Mouse (Mus musculus) megakaryocyte progenitor cell, adult 5-6 weeks (primary cell): ENCODE measurements around the gene Hbb-y. TPM values are rescaled to one million over a fixed set of nuclear protein-coding genes. Genes with fewer than 3 reads are reported as not detected.
"Not testable (repeated sequence)": the region's sequence is repeated elsewhere in the genome, so short reads cannot be mapped to it uniquely, and the experiment has no call there.

ENCODE experiments used
- ATAC-seq: replicated peaks from 2 replicates; pipeline ENCODE4 v1.8.0; 2016; ENCODE audit warnings: mild to moderate bottlenecking, moderate TSS enrichment, inconsistent platforms; ENCODE audit not compliant: poor library complexity
- total RNA-seq, 2 experiments: library from RNA; stranded (forward) in 1 of 2; stranded (reverse) in 1 of 2; fragments of 157-497, 149-512 nt in 1 of 2; fragments of 200-1000 nt in 1 of 2; gene quantifications; 2 replicates each; pipeline versions ENCODE4 v1.2.3 to v1.2.4; 2015 to 2017

The Hbb-y gene
- total RNA-seq (2015), result not detected in 2 replicates
- not detected in 2 replicates for total RNA-seq (2017)

DNA sequence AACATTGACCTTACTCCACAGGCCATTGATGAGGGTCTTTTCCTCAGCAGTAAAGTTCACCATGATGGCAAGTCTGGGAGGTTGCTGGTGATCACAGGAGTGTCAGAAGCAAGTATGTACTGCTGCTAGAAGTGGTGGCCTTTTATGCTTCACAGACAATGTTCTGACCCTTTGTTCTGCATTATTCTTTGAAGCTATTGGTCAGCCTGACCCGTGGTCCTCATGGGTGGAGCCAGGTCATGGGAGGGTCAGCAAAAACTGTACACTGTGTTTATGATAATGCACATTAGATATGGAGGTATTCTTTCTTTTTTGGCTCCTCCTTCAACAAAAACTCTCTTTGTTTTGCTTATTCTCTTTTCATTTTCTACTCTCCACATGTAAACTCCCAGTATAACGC lies at the start of gene Hbb-y:
Gene Hbb-y, minus strand, starts transcription at position 127 of the 400 bp plus-strand sequence.
- no peak for ATAC-seq

DNA sequence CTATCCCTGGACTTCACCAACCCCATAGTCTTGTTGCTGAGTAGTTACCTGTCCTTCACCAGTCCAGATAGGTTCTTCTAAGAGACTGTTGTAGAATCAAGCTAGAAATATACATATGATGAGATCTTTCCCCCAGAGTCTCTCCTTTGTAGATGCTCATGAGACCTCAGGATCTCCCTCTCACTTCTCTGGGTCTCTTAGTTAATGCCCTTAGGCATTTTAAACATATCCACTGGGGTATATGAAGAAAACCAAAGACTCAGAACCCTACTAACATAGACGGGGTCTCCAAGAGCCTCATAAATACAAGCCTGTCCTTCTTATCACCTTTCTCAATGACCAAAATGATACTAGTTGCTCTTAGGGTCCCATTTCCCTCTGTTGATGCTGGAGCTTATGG lies 41.4 kb upstream of the Hbb-y start, which contains the start of gene Olfr64:
Gene Olfr64, minus strand, starts transcription at position 101 of the 400 bp plus-strand sequence.
- ATAC-seq, result no peak

DNA sequence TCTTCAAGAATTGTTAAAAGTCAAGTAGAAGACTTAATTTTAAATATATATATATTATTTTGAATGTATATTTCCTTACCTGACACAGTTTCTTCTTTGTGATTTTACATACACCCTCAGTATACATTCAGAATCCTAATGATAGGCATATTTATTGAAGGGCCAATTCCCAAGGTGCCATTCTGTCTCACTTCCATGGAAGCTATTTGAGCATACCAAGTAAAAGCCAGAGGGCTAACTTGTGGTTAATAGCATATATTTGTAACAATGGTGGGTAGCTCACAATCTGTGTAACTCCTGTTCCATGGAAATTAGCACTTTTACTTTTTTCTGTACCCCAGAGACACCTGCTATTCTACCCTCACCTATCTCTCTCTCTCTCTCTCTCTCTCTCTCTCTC lies 33.1 kb upstream of the Hbb-y start, which contains the start of gene Olfr66:
Gene Olfr66, minus strand, starts transcription at position 101 of the 400 bp plus-strand sequence.
- ATAC-seq, result no peak

DNA sequence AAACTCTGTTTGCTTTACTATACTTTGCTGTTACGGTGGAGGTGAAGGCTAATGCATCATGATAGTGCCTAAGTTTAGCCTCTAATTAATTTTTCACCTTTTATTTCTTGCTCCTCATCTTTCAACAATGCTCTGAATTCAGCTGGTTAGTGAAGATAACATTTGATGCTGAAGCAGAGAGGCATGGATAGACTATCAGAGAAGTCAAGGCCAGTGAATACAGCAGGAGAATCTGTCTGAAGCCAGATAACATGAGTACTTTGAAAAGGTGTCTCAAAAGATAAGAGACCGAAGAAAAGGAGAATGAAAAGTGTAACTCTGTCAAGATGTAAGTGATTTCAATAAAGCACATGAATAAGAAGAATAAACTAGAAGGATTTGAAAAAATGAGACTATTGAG lies 24.1 kb upstream of the Hbb-y start:
- ATAC-seq, result peak; percentile 77

DNA sequence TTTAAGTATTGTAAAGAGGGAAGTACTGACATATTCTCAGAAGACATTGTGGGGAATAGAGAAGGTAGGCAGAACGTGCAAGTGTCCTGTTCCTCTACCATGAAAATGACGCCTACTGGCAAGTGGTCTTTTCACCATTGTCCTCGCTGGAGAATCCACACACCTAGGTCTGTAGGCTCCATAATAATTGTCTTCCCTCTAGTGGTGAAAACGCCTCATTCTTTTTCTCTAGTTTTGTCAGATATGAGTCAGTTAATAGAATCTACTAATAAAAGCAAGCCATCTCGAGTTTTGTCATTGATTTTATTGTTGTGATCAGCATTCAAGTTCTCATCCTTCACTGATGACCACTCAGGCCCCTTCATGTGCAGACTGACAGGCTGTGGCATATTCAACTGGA lies 21.4 kb upstream of the Hbb-y start:
- peak; percentile 21; the same call in 1 of the 2 replicates for ATAC-seq

DNA sequence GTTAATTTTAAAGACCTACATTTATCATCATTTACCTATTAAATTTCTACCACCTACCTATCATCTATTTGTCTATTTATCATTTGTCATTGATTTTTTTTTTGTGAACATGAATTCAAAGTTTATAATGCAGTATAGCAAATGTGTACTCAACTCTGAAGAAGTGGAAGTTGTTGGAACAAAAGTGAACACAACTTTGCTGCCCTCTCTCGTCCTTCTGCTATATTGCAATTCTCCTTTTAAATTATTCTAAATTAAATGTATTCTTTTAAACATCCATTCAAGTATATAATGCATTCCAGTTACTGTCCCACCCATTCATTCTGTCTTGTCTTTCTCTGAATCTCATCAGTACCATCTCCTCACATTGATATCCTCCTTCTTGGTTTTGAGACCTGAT lies 20.0 kb upstream of the Hbb-y start:
- peak; percentile 56 for ATAC-seq

DNA sequence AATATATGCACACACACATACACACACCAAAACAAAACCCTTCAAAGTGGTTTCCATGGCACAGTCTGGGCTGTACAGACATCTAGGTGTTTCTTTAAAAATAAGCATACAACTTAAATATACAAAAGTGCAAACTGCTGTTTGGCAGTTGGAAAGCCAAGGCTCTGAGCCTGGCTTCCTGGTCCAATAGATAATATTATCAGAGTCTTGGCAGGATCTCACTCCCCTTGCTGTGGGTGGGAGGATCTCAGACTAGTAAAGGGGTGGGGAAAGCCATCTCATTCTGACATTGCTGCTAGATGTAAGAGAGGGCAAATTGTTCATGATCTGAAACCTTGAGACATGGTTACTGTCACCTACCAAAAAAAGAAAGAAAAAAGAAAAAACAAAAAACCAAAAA lies 17.7 kb upstream of the Hbb-y start:
- peak; percentile 88 for ATAC-seq

DNA sequence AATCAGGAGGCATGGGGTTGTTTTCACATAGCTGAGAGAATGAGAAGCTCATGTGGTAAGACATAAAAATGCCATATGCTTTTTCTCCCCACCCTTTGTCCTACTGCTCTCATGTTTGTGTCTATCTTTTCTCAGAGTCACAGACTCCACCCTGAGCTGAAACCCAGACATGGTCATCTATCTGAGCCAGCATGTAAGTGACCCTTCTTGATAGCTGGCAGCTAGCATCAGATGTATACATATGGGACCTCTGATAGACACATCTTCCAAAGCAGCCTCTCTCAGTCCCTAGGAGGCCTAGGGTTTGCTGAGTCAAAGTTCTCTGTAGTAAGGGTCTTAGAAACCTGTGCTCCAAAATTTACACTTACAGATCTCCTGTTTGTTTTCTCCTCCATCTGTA lies 12.7 kb upstream of the Hbb-y start:
- peak; percentile 45 for ATAC-seq

DNA sequence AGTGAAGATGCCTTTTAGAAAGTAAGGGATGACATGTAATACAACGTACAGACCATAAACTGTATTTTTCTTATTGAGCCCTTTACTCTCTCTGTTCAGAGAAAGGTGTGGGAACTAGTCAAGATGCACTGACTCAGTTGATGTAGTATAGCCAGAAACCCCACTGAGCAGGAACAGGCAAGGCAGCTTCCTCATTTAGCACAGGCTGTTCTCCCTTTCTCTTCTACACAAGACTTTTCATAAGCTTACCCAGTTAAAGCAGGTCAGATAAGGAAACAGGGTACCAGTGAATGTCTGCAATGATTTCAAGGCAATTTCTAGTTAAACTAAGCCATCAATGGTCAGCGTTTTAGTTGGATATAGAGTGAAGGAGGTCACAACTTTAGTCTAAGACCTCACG lies 8.5 kb upstream of the Hbb-y start:
- peak; percentile 40 for ATAC-seq

DNA sequence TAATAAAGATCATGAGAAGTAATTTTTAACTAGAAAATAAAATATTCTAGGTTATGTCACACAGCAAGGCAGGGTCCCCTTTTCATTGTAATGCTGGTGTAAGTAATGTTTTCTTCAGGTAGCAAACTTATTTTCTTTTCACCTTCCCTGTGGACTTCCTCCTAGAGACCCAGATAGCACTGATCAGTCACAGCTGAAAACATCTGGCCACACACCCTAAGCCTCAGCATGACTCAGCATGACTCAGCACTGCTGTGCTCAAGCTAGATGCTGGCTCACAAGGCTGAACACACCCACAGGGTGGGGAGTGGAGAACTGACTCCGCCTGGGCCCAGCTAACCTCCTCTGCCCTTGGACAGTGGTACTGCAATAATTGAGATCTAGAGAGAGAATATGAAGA lies 7.8 kb upstream of the Hbb-y start:
- ATAC-seq, result peak; percentile 86

DNA sequence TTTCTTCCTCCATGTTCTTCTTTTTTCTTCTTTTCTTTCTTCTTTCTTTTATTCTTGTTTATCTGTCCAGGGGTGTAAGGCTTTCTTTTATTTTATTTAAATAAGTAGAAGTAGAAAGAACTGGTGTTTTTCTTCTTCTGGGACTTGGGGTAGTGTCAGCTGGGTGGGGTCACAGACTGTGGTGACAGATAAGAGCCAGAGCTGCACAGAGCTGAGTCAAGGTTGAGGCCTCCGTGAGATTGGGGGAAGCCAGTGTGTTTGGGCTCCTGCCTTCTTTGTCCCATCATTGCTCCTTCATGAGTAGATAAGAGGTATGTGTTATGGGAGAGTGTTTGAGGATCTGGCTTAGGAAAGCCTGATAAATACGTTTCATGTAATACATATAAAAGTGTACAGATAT lies 6.1 kb upstream of the Hbb-y start:
- ATAC-seq, result peak; percentile 81

DNA sequence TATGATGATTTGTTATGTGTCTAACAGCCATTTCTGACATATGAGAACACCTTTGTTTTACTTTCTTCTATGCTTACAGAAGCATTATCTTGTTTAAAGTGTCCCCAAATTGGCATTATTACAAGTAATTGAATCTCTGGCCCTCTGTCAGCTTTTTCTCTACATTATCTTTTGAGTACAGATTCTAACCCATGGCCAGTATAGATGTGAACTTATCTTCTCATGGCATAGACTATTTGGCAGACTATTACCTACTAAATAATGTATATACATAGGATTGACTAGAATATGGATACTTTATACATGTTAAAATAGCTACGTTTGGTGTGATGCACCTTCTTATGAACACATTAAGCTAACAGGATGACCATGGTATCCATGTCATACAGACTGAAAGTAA lies 1.7 kb upstream of the Hbb-y start:
- peak; percentile 52 for ATAC-seq

DNA sequence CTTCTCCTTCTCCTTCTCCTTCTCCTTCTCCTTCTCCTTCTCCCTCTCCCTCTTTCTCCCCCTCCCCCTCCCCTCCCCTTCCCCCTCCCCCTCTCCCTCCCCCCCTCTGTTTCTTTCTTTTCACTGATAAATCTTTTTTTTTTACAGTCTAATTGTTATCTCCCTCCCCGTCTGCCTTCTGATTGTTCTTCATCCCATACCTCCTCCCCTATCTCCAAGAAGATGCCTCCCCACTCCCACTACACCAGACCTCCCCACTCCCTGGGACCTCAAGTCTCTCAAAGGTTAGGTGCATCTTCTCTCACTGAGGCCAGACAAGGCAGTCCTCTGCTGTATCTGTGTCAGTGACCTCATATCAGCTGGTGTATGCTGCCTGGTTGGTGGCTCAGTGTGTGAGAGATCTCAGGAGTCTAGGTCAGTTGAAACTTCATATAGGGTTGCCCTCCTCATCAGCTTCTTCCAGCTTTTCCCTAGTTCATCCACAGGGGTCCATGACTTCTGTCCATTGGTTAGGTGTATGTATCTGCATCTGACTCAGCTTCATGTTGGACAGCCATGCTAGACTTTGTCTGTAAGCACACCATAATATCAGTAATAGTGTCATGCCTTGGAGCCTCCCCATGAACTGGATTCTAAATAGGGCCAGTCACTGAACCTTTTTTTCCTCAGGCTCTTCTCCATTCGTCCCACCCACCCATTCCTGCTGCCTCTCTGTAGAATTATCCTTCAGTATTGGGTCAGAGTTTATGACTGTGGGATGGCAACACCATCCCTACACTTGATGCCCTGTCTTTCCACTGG lies 8.3 kb downstream of the Hbb-y start:
- ATAC-seq, result peak; percentile 37; the same call in 1 of the 2 replicates

DNA sequence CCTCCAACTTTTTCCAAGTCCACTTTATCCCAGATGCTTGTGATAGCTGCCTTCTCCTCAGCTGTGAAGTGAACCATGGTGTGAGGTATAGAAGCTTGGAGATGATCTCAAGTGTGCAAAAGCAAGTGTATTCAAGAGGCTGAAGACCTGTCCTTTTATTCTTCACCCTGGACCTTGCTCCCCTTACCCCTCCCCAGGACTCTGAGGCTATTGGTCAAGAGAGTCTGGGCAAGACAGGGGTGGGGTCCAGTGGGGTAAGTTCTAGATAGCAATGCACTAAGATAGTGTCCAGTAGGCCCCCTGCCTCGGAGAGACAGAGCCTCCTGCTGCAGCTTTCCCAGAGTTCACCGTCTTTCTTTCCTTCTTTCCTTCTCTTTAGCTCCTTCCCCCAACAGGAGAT lies 10.0 kb downstream of the Hbb-y start, which contains the start of gene Hbb-bh1:
Gene Hbb-bh1, minus strand, starts transcription at position 131 of the 400 bp plus-strand sequence.
- ATAC-seq, result no peak

DNA sequence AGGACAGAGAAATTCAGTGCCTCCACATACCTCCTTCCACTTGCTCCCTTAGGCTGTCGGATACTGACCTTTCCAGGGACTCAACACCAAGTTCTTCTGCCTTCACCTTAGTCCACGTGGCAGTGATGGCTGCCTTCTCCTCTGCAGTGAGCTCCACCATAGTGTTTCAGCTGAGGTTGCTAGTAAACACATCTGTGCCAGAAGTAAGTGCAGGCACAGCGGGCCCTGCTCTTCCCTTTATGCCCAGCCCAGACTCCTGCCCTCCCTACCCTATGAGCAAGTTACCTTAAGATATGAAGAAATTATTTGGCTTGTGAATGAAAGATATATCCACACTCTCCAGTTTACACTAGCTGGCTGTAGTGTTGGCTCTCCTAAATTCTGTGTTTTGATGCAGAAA lies 12.7 kb downstream of the Hbb-y start, which contains the start of gene Hbb-bh2:
Gene Hbb-bh2, minus strand, starts transcription at position 253 of the 400 bp plus-strand sequence.
- no peak for ATAC-seq

DNA sequence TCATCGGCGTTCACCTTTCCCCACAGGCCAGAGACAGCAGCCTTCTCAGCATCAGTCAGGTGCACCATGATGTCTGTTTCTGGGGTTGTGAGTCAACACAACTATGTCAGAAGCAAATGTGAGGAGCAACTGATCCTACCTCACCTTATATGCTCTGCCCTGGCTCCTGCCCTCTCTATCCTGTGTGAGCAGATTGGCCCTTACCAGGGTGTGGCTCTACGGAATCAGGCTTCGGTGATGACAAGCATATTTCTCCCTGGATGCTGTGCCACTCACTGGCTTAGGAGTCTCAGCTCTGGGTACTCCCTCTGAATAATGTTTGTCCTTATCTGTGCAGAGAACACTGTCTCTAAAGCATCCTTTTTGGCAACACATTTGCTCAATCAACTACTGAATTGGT lies 25.2 kb downstream of the Hbb-y start, which contains the start of gene Hbb-bs:
Gene Hbb-bs, minus strand, starts transcription at position 289 of the 400 bp plus-strand sequence.
- ATAC-seq, result peak; percentile 79

DNA sequence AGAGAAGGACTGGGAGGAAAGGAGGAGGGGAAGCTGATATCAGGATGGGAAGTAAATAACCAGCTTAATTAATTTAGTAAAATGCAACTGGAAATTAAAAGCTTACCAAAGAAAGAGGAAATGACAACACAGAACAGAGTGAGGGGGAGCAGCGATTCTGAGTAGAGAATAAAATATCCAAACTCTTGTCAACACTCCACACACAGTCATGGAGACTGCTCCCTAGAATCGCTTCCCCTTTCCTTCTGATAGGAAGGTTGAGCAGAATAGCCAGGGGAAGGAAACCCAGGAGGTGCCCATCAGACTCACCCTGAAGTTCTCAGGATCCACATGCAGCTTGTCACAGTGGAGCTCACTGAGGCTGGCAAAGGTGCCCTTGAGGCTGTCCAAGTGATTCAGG lies 25.9 kb downstream of the Hbb-y start:
- ATAC-seq, result peak; percentile 64

DNA sequence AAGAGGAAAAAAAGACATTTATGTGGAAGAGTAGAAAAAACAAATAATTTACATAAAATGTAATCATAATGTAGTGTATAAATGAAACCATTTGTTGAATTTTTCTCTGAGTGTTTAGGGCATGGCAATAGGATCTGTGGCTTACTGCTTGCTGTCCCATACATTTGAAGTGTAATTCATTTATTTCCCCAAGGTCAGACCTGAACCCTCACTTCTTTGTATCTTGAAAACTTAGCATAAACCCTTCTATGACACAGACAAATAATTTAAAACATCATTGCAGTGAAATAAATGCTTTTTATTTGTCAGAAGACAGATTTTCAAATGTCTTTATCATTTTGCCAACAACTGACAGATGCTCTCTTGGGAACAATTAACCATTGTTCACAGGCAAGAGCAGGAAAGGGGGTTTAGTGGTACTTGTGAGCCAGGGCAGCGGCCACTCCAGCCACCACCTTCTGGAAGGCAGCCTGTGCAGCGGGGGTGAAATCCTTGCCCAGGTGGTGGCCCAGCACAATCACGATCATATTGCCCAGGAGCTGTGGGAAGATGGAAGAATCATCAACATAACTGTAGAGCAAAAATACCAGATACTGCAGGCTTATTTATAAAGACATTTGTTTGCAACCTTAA lies 26.6 kb downstream of the Hbb-y start:
- ATAC-seq, result no peak

DNA sequence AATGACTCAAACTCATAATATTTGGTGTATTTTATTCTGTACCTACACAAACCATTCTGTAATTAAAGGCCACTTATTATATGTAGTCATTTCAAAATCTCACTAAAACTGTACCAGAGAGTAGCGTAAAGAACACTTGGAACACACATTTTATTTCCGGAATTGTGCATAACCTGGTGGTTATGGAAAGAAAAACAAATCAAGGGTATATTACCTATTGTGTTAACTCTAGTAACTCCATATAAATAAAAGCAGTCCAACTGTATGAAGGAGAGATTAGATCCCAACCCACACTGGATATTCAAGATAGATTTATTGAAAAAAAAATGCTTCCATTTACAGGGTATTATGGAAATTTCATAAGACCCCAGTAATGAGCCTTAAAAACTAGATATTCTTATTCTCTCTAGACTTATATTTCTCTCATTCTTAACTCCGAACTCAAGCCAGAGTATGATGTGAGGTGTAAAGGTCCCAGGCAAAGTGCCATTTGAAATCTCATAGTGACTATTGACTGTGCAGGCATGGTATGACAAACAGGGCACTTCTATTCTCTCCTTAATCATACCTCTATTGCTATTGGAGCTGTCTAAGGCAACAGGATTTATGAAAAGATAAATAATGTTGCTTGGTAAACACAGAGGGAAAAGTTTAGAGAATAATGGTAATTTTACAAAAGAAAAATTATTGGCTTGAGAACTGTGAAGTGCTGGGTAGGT lies 27.3 kb downstream of the Hbb-y start:
- no peak for ATAC-seq

DNA sequence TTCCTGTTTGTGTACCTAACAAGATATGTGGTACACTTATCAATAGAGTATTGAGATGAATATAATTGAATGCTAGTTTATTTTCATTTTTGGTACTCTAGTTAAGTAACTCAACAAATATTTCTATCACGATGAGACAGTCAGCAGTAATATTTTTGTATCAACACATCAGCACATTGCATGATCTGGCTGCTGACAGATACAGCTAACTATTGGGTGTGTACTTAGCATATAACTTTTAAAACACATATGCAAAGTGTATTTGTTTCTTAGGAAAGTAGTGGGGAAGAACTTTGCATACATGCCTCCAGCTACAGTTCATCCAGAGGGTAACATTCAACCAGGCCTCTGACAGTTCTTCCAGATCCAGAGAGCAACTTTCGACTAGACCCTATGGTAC lies 28.4 kb downstream of the Hbb-y start:
- no peak for ATAC-seq

DNA sequence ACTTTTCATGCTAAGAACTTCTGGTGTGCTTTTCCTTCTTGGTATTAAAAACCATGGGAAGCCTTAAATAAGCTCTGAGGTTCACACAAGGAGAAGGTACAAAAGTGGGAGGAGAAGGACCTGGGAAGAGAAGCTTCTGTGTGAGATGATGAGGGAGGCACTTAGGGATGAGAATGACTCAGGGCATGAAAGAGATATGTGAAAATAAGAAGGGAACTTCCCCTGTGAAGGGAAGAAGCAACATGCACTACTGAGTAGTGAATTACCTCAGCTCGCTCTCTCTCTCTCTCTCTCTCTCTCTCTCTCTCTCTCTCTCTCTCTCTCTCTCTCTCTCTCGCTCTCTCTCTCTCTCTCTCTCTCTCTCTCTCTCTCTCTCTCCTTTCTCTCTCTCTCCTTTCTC lies 37.9 kb downstream of the Hbb-y start:
- ATAC-seq, result not testable (repeated sequence)
